Mouse (Mus musculus) neural tube, embryonic 14.5 days (tissue): ENCODE data around the gene AF067063. TPM values are rescaled to one million over a fixed set of nuclear protein-coding genes. Genes with fewer than 3 reads are reported as not detected.
"Not testable (repeated sequence)": the region's sequence is repeated elsewhere in the genome, so short reads cannot be mapped to it uniquely, and the experiment has no call there.

Experiments used
- ATAC-seq: fragments of 200-750 bp; cut with Nextera tagmentation; 2 replicates; pipeline ENCODE4 v1.8.0; 2017; ENCODE audit warnings: low read depth, mild to moderate bottlenecking, moderate TSS enrichment, moderate library complexity
- H3K27ac ChIP-seq: fragments of 300-500 bp; sonication (generic); 2 replicates; pipeline ENCODE4 v1.5.1; 2014; ENCODE audit warnings: low read depth, mild to moderate bottlenecking, control low read depth, low read length, moderate library complexity, mixed read lengths
- H3K27me3 ChIP-seq: fragments of 300-500 bp; sonication (generic); 2 replicates; pipeline ENCODE4 v1.6.1; 2014; ENCODE audit warnings: low read length; ENCODE audit not compliant: control insufficient read depth, insufficient read depth
- H3K36me3 ChIP-seq: fragments of 300-500 bp; sonication (generic); 2 replicates; pipeline ENCODE4 v1.6.1; 2014; ENCODE audit warnings: low read length, mixed read lengths; ENCODE audit not compliant: control insufficient read depth, insufficient read depth
- H3K4me1 ChIP-seq: fragments of 300-500 bp; sonication (generic); 2 replicates; pipeline ENCODE4 v1.6.1; 2014; ENCODE audit warnings: low read length; ENCODE audit not compliant: control insufficient read depth, insufficient read depth
- H3K4me2 ChIP-seq: fragments of 300-500 bp; sonication (generic); 2 replicates; pipeline ENCODE4 v1.6.1; 2014; ENCODE audit warnings: mild to moderate bottlenecking, low read depth, low read length, control low read depth
- H3K4me3 ChIP-seq: fragments of 300-500 bp; sonication (generic); 2 replicates; pipeline ENCODE4 v1.5.1; 2014; ENCODE audit warnings: low read depth, low read length, control low read depth, mixed read lengths
- H3K9ac ChIP-seq: fragments of 300-500 bp; sonication (generic); replicated peaks from 2 replicates; pipeline ENCODE4 v1.6.1; 2014; ENCODE audit warnings: low read depth, mild to moderate bottlenecking, control low read depth, low read length, mixed read lengths
- H3K9me3 ChIP-seq: fragments of 300-500 bp; sonication (generic); 2 replicates; pipeline ENCODE4 v1.6.1; 2016; ENCODE audit warnings: low read length; ENCODE audit not compliant: control insufficient read depth
- WGBS: fragments of 180-500 bp; shearing (Covaris S2); extraction: QIAGEN DNeasy Blood & Tissue Kit; methylation state at CpG from one replicate; pipeline ENCODE4 v1.1.7; 2014; 5-methylcytosine and 5-hydroxymethylcytosine counted together
- polyA plus RNA-seq: library from polyadenylated mRNA; unstranded; fragments of >200 nt; fragmentation: Nextera tagmentation; extraction: Ambion mirVana; gene quantifications from 2 replicates; pipeline ENCODE4 v1.2.1, GENCODE M21; 2014

AF067063 gene
- polyA plus RNA-seq = not detected in 2 replicates

DNA sequence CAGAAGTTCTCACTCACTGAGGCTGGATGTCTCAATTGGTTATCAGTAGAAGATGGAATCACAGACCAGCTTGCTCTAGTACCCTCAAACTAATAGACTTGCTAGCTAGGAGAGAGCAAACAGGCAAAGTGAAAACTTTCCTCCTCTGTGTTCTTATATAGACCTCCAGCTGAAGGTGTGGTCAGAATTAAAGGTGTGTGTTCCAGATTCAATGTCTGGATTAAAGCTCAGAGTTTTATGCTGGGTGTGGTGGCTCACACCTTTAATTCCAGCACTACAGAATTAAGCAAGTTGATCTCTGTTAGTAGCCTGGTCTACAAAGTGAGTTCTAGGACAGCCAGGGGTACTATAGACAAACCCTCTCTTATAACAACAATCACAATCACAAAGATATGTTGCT lies at the start of gene AF067063:
Gene AF067063, minus strand, starts transcription at position 101 of the 400 bp plus-strand sequence.
- not testable (repeated sequence) for H3K4me3 ChIP-seq, H3K27ac ChIP-seq, H3K9ac ChIP-seq, ATAC-seq, H3K4me2 ChIP-seq, H3K4me1 ChIP-seq, H3K9me3 ChIP-seq, H3K36me3 ChIP-seq, H3K27me3 ChIP-seq

DNA sequence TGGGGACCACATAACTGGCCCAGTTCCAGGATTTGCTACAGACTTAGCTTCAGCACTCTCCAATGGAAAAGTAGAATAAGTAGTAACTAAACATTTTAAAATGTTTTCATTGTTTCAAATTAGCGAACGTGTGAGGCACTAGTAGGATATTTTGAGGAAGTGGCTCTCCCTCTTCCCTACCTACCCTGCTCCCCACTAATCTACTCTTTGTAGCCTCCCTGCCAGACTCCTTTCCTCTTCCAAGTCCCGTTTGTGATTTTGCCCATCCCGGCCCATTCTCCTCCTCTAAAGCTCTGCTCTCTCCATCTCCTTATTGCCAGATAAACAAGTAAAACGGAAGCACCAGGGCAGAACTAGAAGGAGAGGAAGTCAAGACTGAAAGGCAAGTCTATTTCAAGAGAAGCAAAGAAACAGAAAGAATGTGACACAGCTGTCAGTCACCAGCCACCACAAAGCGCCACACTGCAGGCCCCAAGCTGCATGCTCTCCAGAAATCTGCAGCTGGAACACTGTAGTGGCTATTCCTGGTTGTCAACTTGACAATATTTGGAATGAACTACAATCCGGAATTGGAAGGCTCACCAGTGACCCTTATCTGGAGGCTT lies 34.5 kb upstream of the AF067063 start:
- not testable (repeated sequence) for H3K4me3 ChIP-seq, H3K9me3 ChIP-seq, H3K36me3 ChIP-seq, H3K9ac ChIP-seq, H3K27me3 ChIP-seq, H3K4me1 ChIP-seq, H3K27ac ChIP-seq, ATAC-seq, H3K4me2 ChIP-seq
- 84% methylated on average over 6 of the region's 7 CpGs for WGBS

DNA sequence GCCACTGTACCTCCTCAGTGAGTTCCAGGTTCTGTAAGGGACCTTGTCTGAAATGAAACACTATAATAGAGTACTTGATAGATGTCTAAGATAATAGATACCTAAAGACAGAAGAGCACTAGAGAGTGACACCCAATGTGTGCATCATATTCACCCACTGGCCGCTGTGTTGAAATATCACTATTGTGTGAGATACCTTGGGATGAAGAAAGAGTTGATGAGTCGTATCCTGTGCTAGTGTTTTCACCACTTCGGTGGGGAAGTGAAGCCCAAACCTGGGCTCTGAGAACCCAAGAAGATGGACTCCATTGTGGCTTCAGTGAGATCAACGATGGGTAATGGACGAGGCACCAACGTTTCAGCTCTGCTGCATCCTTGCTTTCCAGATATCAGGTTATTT lies 32.4 kb upstream of the AF067063 start:
- not testable (repeated sequence) for H3K9me3 ChIP-seq, H3K27me3 ChIP-seq, H3K4me3 ChIP-seq, ATAC-seq, H3K9ac ChIP-seq, H3K4me2 ChIP-seq, H3K27ac ChIP-seq, H3K36me3 ChIP-seq, H3K4me1 ChIP-seq
- WGBS = no CpG with 5 or more reads among the region's 6 CpGs

DNA sequence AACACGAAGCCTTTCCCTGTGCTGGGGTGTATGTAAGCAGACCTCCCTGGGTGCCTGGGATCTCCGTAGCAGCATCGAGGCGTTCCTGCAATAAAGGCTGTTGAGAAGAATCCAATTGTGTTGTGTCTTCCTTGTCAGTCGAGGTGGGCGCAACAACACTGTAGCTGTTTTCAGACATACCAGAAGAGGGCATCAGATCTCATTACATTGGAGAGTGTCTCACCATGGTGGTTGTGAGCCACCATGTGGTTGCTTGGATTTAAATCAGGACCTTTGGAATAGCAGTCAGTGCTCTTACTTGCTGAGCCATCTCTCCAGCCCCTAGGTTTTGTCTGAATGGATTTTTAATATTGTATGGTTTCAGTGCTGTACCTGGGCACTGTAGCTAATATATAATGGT lies 10.0 kb upstream of the AF067063 start:
- H3K36me3 ChIP-seq, H3K9me3 ChIP-seq, H3K4me3 ChIP-seq, H3K27me3 ChIP-seq, H3K4me2 ChIP-seq, H3K4me1 ChIP-seq, H3K9ac ChIP-seq, H3K27ac ChIP-seq: not testable (repeated sequence)
- peak; percentile 62 for ATAC-seq
- 12% methylated on average over 6 of the region's 6 CpGs for WGBS

DNA sequence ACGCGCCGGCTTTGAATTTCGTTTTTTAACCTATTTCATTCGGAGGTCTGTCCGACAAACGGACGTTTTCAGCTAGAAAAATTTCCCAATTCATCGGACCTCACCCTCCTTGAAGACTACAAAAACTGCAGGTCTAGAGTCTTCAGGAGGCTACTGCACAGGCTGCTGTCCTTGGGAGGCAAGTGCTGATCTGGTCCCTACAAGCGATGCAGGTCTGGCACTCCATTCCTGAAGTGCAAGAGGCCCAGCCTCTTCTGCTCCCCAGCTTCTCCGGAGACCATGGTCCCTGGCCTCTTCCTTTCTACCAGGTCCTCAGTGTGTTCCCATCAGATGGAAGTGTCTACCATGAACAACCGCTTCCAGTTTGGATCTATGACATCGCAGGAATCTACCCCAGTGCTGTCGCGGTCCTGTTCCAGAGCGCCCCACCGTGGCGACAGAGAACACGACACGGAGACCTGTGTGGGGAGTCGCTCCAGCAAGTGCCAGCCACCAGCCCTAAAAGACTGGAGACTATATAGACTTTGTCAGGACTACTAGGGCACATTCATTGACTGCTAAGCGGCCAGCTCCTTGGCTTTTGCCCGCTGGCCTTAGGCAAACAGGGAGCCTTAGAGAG lies 7.8 kb upstream of the AF067063 start:
- not testable (repeated sequence) for H3K27me3 ChIP-seq, H3K36me3 ChIP-seq, H3K4me3 ChIP-seq, H3K4me2 ChIP-seq, H3K4me1 ChIP-seq, ATAC-seq, H3K27ac ChIP-seq, H3K9ac ChIP-seq, H3K9me3 ChIP-seq
- whole genome bisulfite sequencing = 4% methylated on average over 14 of the region's 23 CpGs

DNA sequence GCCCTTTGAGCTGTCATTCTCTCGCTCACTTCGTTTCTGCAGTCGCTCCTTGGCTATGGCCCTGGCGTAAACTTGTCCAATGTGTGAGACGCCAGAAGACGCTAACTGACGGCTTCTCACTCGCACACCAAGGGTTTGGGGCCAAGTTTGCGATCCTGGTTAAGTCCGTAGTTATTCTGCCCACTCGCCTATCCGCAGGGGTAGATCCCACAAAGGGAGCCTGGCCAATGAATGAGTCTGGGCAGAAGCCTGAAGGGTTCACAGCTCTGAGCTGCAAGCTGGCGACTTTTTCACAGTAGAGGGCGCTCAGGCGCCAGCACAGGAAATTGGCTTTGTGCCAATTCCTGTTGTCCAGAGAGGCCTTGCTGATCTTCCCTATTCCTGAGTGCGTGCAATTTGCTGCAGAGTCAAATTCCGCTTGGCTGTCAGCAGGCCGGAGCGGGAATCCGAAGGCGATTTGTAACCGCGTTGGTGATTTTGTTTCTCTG lies 6.4 kb upstream of the AF067063 start:
- ATAC-seq = peak; percentile 82
- H3K9me3 ChIP-seq = not testable (repeated sequence)

DNA sequence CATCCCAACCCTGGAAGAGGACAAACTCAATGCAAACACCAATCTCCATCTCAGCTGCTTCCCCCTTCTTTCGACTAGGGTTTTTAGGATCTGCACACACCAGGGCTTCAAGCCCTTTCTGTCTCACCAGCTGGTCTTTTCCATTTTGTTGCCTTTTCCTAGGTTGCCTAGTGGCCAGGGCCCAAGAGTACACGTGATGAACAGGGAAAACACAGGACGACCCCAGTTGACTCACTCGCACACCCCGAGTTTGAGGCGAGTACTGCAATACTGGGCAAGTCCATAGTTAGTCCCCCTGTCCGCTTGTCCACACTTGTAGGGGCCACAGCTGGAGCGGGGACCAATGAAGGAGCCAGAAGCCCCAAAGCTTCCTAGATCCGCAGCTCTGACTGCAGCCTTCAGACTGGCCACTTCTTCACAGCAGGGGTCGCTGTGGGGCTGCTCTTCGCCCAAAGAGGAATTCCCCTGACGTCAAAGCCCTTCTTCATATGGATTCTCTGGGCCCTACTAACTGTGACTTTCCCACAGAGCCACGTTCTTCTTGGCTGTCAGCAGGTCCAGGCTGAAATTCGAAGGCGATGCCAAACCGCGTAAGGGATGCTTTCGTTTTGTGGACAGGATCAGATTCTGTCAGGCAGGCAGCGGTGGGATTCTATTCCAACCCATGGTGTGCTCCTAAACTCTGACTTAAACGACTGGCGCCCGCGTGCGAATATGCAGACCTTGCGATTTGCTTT lies 5.5 kb upstream of the AF067063 start, which contains the start of gene D13Ertd608e:
Gene D13Ertd608e, plus strand, starts transcription at position 687 of the 737 bp plus-strand sequence.
- not testable (repeated sequence) for H3K4me2 ChIP-seq, H3K27me3 ChIP-seq, H3K9me3 ChIP-seq, H3K4me3 ChIP-seq, H3K4me1 ChIP-seq, H3K36me3 ChIP-seq, H3K9ac ChIP-seq, H3K27ac ChIP-seq
- ATAC-seq = peak; percentile 41; the same call in 1 of the 2 replicates
- 19% methylated on average over 18 of the region's 25 CpGs for WGBS

More for the DNA sequence above, 6.4 kb upstream of the AF067063 start:
- not testable (repeated sequence) for H3K9ac ChIP-seq, H3K4me3 ChIP-seq, H3K27me3 ChIP-seq, H3K27ac ChIP-seq, H3K4me1 ChIP-seq, H3K4me2 ChIP-seq, H3K36me3 ChIP-seq
- WGBS = 13% methylated on average over 23 of the region's 23 CpGs

DNA sequence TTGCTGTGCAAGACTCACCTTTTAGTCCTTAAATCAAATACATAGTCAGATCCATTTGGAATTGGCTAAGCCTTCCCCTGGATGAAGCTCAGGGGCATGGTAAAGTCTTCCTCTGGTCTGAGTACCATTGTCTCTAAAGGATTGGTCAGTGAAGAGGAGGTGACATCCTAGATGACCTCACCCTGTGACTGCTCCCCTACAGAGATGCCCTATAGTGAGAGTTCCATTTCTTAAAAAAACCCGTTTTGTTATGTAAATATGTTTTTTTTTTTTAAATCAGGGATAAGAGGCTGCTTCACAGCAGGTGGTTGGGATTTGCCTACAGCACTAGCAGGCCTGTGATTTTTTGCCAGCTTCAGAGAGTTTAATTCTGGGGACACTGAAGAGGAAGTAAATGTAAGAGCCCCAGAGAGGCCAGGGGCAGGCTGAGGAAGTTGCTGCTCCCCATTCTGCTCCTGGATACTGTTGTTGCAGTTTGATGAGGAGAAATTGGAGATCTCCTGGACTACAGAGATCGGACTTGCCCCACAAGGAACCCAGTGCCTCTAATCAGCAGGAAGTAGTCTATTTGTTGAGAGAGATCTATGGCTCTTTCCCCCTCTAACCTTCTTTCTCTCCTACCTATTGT lies 12.3 kb downstream of the AF067063 start:
- no peaks in the 10 kb centered on the region for H3K9me3 ChIP-seq
- H3K9ac ChIP-seq = no peak overlapping the region
- H3K4me1 ChIP-seq = no peaks in the 10 kb centered on the region
- no peaks in the 10 kb centered on the region for H3K36me3 ChIP-seq
- no peak overlapping the region for H3K4me2 ChIP-seq
- WGBS = 26% methylated on average over 2 of the region's 2 CpGs
- H3K27me3 ChIP-seq = no peaks in the 10 kb centered on the region
- ATAC-seq = no peak
- H3K4me3 ChIP-seq = no peak overlapping the region
- H3K27ac ChIP-seq = no peak overlapping the region

DNA sequence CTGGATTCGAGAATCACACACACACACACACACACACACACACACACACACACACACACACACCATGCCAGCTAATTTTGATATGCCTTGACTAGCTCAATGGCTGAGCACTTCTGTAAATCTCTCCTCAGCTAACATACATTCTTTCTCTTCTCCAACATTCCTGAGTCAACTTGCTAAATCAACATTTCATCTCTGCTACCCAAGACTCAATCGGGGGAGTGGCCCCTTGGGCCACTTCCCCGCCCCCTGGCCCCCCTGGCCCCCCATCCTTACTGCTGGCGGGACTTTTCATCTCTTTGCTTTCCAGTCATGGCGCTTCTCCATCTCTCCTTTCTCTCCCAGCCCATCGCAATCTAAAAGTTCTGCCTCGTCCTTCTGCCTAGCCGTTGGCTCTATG lies 13.2 kb downstream of the AF067063 start:
- H3K4me3 ChIP-seq = no peak overlapping the region
- no peak overlapping the region for H3K27ac ChIP-seq
- H3K9ac ChIP-seq = no peak overlapping the region
- 58% methylated on average over 8 of the region's 8 CpGs for WGBS
- H3K36me3 ChIP-seq = no peaks in the 10 kb centered on the region
- no peaks in the 10 kb centered on the region for H3K27me3 ChIP-seq
- H3K4me1 ChIP-seq = no peaks in the 10 kb centered on the region
- no peak overlapping the region for H3K4me2 ChIP-seq
- ATAC-seq = no peak
- no peaks in the 10 kb centered on the region for H3K9me3 ChIP-seq
